Mouse (Mus musculus) heart, adult 2 months (tissue): ENCODE measurements around the gene Nudt1. TPM values are rescaled to one million over a fixed set of nuclear protein-coding genes. Genes with fewer than 3 reads are reported as not detected.
A peak's percentile ranks its signal among the peaks of the same experiment; 100 is the strongest.

Source experiments
- DNase-seq, 2 experiments: peaks; one replicate each; pipeline ENCODE4 v3.0.0; 2021
- H3K27ac ChIP-seq: fragments of 200-600 bp; 2 replicates; pipeline ENCODE4 v1.8.1; 2022
- H3K27me3 ChIP-seq: fragments of 200-500 bp; 2 replicates; pipeline ENCODE4 v1.6.1; 2012; ENCODE audit warnings: mild to moderate bottlenecking, low read length, inconsistent platforms, mixed read lengths; ENCODE audit not compliant: control insufficient read depth, insufficient read depth
- H3K36me3 ChIP-seq: fragments of 200-500 bp; 2 replicates; pipeline ENCODE4 v1.6.1; 2012; ENCODE audit warnings: low read length, inconsistent platforms; ENCODE audit not compliant: control insufficient read depth, insufficient read depth
- H3K4me1 ChIP-seq: fragments of 200-500 bp; 2 replicates; pipeline ENCODE4 v1.6.1; 2011; ENCODE audit warnings: low read length; ENCODE audit not compliant: control insufficient read depth, insufficient read depth
- H3K4me3 ChIP-seq: fragments of 200-600 bp; 2 replicates; pipeline ENCODE4 v1.8.1; 2022
- H3K79me2 ChIP-seq: fragments of 200-500 bp; replicated peaks from 2 replicates; pipeline ENCODE4 v1.6.1; 2012; ENCODE audit warnings: mild to moderate bottlenecking, inconsistent platforms, low read length, moderate library complexity, mixed read lengths; ENCODE audit not compliant: control insufficient read depth, insufficient read depth
- H3K9ac ChIP-seq: fragments of 200-500 bp; 2 replicates; pipeline ENCODE4 v1.6.1; 2012; ENCODE audit warnings: low read depth, mild to moderate bottlenecking, control low read depth, inconsistent platforms, low read length, mixed read lengths
- CTCF ChIP-seq: fragments of 200-600 bp; IDR thresholded peaks from 2 replicates; pipeline ENCODE4 v1.8.1; 2022; ENCODE audit warnings: antibody characterized with exemption, mild to moderate bottlenecking, moderate library complexity
- EP300 ChIP-seq: fragments of 200-500 bp; IDR thresholded peaks from 2 replicates; pipeline ENCODE4 v1.6.1; 2011; ENCODE audit warnings: low read depth, low read length, control low read depth; ENCODE audit not compliant: insufficient read depth
- POLR2A ChIP-seq: fragments of 200-500 bp; IDR thresholded peaks from 2 replicates; pipeline ENCODE4 v1.6.1; 2011; ENCODE audit warnings: mild to moderate bottlenecking, low read depth, low read length, control low read depth; ENCODE audit not compliant: insufficient read depth
- WGBS: fragments of 180-500 bp; shearing (Covaris S2); methylation state at CpG from one replicate; pipeline ENCODE4 v1.1.7; 2018; 5-methylcytosine and 5-hydroxymethylcytosine counted together
- intact Hi-C: fragments of 180-260 bp; cut with DNase I; formaldehyde crosslinking; loops from one replicate; pipeline ENCODE4 v1.15.1; 2025
- polyA plus RNA-seq: library from polyadenylated mRNA; depleted of rRNA; stranded (reverse); fragments of >200 nt; gene quantifications from 2 replicates; pipeline ENCODE4 v1.2.3, GENCODE M21; 2012
- total RNA-seq, 2 experiments: library from RNA; stranded (reverse); gene quantifications; 2 replicates each; pipeline ENCODE4 v1.2.3; 2021

Gene Nudt1
- total and polyA plus RNA-seq, 3 experiments: 6.5 to 10.0 (median 8.7) TPM

GRCm38 (mm10) chr5:140307602-140308001 lies 13.9 kb upstream of the Nudt1 start:
- Histone ChIP-seq H3K27me3 (no peaks in the 10 kb centered on the region), H3K4me3 (no peak overlapping the region), H3K9ac (no peak overlapping the region), H3K79me2 (no peaks in the 10 kb centered on the region), H3K4me1 (no peaks in the 10 kb centered on the region), H3K36me3 (no peaks in the 10 kb centered on the region), H3K27ac (no peak overlapping the region)
- intact Hi-C loops: no loop called here
- 70% methylated on average over 14 of the region's 14 CpGs for WGBS
- DNase-seq: no peak
- TF ChIP-seq CTCF: no peak
- no peak for TF ChIP-seq POLR2A
- TF ChIP-seq EP300: no peak

- WGBS: 70% methylated on average over 3 of the region's 3 CpGs
- no peak overlapping the region for H3K4me3 ChIP-seq
- H3K27me3 ChIP-seq: no peaks in the 10 kb centered on the region
- H3K79me2 ChIP-seq: peaks cover 6% of the 10 kb centered on the region
- H3K4me1 ChIP-seq: no peaks in the 10 kb centered on the region; the same call in 1 of the 2 replicates
- intact Hi-C loops: no loop called here
- H3K36me3 ChIP-seq: no peaks in the 10 kb centered on the region
- H3K27ac ChIP-seq: no peak overlapping the region
- H3K9ac ChIP-seq: no peak overlapping the region
- DNase-seq: no peak
- TF ChIP-seq POLR2A (no peak), EP300 (no peak)
Observed at GRCm38 (mm10) chr5:140316716-140317115, 4.7 kb upstream of the Nudt1 start.

- TF ChIP-seq EP300: 0 out of 2 replicates have a peak, but pooled peaks have one; percentile 26
- no peak for TF ChIP-seq CTCF
- no peak for TF ChIP-seq POLR2A
Observed at GRCm38 (mm10) chr5:140321756-140322575, 510 bp downstream of the Nudt1 start.

GRCm38 (mm10) chr5:140324058-140324457 lies 2.6 kb downstream of the Nudt1 start:
- Histone ChIP-seq H3K27ac (no peak overlapping the region), H3K4me1 (peaks cover 2% of the 10 kb centered on the region), H3K9ac (no peak overlapping the region), H3K27me3 (no peaks in the 10 kb centered on the region), H3K79me2 (peaks cover 3% of the 10 kb centered on the region), H3K4me3 (no peak overlapping the region), H3K36me3 (no peaks in the 10 kb centered on the region)
- DNase-seq: no peak
- TF ChIP-seq POLR2A: no peak
- TF ChIP-seq CTCF: no peak
- no peak for TF ChIP-seq EP300
- intact Hi-C loops: no loop called here
- WGBS: 63% methylated on average over 5 of the region's 5 CpGs

More at GRCm38 (mm10) chr5:140321756-140322575, 510 bp downstream of the Nudt1 start:
- Histone ChIP-seq H3K9ac (peak overlapping the region; percentile 90), H3K79me2 (peaks cover 6% of the 10 kb centered on the region), H3K36me3 (no peaks in the 10 kb centered on the region), H3K27ac (peak overlapping the region; percentile 91), H3K27me3 (no peaks in the 10 kb centered on the region), H3K4me3 (peak overlapping the region; percentile 64), H3K4me1 (peaks cover 2% of the 10 kb centered on the region)
- intact Hi-C loops: no loop called here
- WGBS: under 1% methylated on average over 17 of the region's 17 CpGs
- no peak for DNase-seq

GRCm38 (mm10) chr5:140331615-140332512 lies 10.4 kb downstream of the Nudt1 start, which contains the start of gene Mrm2:
TSS of gene Mrm2 (minus strand) at chr5:140331898.
- no peaks in the 10 kb centered on the region for H3K36me3 ChIP-seq
- peaks cover 3% of the 10 kb centered on the region for H3K4me1 ChIP-seq
- peak within 1 kb of the TSS; percentile 75 for H3K27ac ChIP-seq
- no peaks in the 10 kb centered on the region for H3K79me2 ChIP-seq
- peak within 1 kb of the TSS; percentile 69 for H3K9ac ChIP-seq
- no peaks in the 10 kb centered on the region for H3K27me3 ChIP-seq
- peak within 1 kb of the TSS; percentile 71 for H3K4me3 ChIP-seq
- peak; percentile 88 to 91 for DNase-seq
- intact Hi-C loops: loop anchor here (5.0 kb wide), 1 partner anchor 55 kb away; the partner anchor contains the start of gene Snx8
- TF ChIP-seq EP300: no peak
- TF ChIP-seq POLR2A: peak; percentile 91
- peak; percentile 92 for TF ChIP-seq CTCF
- 2% methylated on average over 39 of the region's 39 CpGs for WGBS
